Mouse (Mus musculus): ENCODE results near the gene Dmrtb1. TPM values are rescaled to one million over a fixed set of nuclear protein-coding genes. Genes with fewer than 3 reads are reported as not detected.
A peak's percentile ranks its signal among the peaks of the same experiment; 100 is the strongest.

The Dmrtb1 gene
- total RNA-seq, 2 experiments from 2014 or later = 0.46 TPM; not detected in 1

DNA sequence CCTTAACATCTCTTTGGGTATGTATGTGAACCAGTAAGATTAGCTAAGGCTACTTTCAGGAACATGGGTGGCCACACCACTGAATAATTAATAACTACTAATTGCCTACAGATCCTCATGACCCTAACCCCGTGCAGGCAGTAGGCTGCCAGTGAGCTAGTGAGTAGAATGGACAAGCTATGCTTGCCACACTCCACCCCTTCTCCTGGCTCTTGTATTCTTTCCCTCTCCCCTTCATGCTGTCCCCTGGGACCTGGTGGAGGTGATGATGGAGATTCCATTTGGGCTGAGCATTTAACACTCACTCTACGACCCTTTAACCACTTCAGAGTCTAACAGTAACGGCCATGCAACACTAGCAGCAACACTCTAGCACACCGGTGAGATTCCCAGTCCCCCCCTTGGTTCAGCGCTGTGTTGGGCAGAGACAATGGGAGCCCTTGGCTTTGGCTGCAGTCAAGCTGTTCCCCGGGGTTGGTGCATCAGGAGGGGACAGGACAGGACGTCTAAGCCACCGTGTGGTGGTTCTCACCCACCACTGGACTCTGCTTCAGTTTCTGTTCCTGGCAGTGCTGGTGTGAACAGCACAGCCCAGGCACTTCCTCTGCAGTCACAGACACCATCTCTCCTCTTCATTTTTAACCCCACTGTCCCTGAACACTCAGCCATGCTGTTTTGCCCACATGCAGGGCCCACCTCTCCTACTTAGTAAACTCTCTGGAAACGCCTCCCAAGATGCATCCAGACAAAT is 2.8 kb downstream of the Dmrtb1 start:
- DNase-seq (ENCODE audit: low spot score in 2 of 2) = no peak

DNA sequence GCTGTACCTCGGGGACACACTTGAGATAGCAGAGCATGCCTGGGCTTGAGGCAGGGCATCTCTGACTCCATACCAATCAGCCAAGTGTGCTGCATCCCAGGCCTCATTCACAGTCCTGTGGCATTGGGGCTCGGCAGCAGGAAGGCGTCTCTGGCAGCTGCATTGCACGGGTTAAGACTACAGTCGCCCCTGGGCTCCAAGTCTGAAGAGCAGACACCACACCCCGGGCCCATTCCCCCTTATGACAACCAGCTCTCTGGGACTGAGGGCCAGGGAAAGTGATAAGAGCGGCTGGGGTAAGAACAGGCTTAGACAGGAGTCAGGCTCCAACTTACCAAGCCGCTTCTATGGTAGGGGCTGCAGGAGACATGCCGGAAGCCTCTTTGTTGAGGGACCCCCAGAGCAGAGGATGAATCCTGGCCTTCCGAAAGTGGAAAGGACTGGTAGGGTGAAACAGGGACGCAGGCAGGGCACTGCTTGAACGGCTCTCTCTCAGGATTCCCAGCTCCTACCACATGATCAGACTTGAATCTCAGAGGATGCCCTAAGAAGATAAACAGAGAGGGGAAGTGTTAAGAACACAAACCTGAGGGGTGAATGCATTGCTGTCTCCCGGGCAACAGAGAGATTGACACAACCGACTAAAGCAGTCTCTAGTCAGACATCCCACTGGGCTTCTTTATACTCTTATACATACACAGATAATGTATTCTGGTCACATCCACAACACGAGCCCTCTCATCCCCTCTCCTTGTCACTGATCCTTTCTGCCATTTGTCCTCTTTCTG is 3.5 kb downstream of the Dmrtb1 start:
- DNase-seq (ENCODE audit: low spot score in 2 of 2) = no peak

DNA sequence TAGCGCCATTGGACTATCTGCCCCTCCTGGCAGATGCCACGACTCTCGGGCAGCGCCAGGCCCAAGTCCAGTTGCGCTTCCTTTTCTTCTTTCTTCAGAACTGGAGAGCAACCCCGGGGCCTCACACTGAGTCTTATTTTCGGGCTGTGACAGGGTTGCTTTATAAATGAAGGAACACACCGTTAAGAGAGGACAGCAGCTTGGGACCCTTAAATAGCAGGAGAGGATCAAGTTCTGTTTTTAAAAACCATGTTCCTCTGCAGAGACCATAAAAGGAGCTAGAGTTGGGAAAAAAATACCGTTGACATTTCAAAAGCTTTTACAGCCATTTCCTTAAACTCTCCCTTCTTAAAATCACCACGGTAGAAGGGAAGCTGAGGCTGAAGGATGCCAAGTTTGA is 8.4 kb downstream of the Dmrtb1 start:
- no peak for DNase-seq (ENCODE audit: low spot score in 2 of 2)

DNA sequence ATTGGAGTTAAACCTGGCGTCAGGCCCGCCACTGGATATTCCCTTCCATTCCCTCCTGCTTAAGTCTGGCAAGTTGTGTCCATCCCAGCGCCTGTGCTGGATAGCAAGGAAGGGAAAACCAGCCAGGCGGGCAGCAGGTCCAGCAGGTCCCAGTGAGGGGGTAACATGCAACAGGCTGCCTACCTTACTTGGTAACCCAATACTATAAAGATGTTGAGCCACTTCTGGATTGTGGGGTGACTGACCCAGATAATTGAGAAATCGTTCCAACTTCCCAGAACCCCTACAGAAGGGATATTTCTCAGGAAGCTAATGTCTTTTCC is 9.7 kb downstream of the Dmrtb1 start:
- no peak for DNase-seq (ENCODE audit: low spot score in 2 of 2)

DNA sequence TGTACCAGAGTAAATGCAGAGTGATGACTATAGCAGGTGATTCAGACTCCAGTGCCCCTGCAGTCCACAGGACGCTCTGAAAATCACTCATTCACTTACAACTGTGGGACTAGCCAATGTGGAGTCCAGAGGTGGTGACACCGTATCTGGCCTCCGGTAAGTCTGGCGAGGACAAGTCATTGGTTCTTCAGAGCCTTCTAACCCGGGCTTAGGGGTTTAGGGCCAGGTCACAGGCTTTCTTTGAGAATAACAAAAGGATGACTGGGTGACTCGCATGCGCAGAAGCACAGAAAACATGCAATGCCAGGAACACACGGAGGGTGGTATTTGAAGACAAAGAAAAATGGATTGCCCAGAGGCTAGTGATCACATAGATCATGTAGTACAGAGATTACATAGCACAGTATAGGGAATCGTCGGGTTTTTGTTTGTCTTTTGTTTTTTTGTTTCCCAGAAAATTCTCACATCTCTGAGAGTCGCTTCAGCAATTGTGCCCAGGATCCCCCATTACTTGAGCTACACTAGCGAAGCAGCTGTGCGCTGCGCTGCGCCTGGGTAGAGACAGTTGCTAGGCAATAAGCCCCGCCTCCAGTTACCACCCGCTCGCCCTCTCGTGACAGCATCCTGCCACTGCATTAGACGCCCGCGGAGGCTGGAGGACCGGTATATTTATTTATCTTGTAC is 10.2 kb downstream of the Dmrtb1 start:
- DNase-seq (ENCODE audit: low spot score in 2 of 2) = peak; percentile 82 to 84

DNA sequence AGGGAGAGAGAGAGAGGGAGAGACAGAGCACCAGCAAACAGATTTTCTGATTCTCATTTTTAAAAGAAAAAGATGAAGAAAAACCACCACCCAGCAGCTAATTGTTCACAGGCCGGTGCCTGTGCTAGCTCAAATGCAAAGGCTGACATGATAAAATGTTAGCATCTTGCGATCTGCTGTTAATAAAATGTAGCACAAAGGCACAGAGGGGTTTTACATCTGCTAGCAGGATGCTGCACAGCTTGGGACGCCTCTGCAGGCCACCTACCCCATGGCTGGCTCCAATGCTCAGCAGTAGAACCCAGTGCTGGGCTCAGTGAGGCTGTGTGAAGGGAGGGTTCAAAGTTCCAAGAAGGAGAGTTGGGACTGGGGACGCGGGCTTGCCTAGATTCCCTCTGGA is 13.3 kb downstream of the Dmrtb1 start:
- no peak for DNase-seq (ENCODE audit: low spot score in 2 of 2)

DNA sequence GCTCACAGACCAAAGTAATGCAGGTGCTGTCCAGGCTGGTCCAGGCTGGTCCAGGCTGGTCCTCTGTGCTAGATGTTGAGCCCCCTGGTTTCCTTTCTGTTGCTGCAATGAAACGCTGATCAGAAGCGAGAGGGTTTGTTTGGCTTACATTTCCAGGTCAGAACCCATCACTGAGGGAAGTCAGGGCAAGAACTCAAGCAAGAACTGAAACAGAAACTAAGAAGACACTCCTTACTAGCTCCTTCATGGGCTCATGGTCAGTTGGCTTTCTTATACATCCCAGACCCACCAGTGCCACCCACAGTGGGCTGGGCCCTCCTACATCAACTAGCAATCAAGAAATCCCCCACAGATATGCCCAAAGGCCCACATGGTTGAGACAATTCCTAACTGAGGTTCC is 15.5 kb downstream of the Dmrtb1 start:
- DNase-seq (ENCODE audit: low spot score in 2 of 2) = no peak

DNA sequence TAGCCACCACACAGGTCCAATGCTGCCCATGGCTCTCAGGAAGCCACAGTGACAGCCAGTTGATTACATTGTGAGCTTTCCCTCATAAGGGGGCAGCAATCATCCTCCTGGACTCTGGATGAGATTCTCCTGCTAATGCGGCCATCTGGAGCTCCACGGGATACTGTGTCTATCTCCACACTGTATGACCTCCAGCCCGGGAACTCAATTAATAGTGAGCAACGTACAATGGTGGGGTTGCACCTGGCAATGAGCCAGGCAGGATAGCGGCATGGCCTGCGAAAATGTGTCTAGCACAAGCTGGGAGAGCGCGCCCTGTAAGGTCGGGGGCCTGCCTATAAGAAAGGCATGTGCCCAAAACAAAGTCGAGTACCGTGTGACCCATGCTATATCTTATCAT is 23.4 kb downstream of the Dmrtb1 start:
- DNase-seq (ENCODE audit: low spot score in 2 of 2) = no peak

DNA sequence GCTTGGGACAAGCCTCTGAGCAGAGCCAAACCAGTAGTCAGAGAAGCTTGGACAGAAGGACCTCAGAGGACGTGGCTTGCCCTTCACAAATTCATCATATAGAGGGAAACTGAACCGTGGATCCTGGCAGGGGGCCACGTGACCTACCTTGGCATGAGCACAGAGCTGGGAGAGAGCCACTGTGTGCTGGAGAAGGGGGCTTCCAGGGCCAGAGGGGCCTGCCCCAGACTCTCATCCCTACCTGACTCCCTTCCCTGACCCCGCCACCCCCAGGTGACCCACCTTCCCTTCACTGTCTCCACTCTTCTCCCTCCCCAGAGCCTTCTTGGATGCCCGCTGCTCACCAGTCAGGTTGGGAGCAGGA is 30.8 kb downstream of the Dmrtb1 start:
- DNase-seq (ENCODE audit: low spot score in 2 of 2) = no peak

DNA sequence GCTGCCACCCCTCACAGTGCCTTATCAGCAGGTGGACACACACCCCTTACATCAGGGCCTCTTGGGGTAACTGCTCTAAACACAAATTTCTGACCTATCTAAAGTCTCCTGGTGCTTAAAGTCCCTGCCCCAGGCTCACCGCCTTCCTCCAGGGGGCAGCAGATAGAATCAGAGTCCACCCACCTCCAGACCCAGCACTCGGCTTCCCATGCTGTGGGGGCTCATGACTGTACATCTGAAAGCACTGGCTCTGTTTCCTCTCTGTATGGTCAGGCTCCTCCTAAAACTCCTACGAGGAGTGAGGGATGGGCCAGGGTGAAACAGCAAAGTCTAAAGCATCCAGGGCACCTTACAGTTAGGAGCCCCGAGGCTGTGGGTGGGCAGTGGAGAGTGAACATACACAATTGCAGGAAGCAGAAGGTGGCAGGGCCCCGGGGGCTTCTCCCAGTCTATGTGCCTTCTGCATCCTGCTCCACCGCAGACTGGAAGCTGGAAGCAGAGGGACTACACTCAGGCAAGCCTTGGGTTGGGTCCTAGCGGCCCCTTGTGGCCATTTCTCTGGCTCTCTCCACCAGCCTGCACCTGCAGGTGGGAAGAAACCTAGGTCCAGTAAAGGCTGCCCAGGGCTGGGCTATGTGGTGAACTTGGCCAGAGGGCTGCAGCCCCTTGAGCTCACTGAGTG is 31.3 kb downstream of the Dmrtb1 start:
- DNase-seq (ENCODE audit: low spot score in 2 of 2) = peak; percentile 84 to 85

DNA sequence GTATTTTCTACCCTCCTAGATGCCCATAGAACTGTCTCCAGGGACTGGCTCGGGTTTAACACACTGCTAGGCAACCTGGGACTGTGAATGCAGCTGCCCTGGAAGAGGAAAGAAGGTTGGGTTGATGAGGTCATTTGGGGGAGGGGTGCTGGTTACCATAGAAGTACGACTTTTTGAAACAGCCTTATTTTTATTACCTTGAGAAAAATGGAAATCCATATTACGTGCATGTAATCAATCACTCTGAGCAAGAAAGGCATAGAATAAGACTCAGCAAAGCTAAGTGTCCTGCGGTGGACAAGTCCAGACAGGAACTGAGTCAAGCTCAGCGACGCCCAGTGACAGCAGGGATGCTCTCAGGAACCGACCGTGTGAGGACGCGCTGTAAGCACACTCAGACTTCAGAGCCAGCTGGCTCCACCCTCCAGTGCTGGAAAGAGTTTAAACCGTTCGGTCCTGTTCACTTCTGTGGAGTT is 33.0 kb downstream of the Dmrtb1 start:
- DNase-seq (ENCODE audit: low spot score in 2 of 2) = no peak

DNA sequence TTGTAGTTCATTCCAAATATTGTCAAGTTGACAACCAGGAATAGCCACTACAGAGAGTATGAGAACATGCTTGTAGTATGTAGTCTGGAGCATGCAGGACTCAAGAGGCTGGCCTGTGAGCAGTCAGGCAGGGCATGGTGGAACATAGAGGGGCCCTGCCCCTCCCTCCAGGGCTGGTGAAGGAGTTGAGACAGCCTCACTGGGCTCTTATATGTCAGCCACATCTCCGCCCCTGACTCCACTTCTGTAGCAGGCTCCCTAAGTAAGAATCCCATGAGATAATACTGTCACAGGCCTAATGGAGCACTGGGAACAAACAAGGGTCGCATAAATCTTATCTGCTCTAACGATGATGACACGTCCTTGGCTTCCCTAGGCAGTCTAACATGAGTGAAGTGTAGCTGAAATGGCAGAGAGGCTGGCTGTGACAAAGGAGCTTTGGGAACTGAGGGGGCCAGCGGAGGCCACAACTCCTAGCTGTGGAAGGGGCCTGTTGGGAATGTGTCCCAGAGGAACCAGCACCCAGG is 35.0 kb downstream of the Dmrtb1 start:
- no peak for DNase-seq (ENCODE audit: low spot score in 2 of 2)

DNA sequence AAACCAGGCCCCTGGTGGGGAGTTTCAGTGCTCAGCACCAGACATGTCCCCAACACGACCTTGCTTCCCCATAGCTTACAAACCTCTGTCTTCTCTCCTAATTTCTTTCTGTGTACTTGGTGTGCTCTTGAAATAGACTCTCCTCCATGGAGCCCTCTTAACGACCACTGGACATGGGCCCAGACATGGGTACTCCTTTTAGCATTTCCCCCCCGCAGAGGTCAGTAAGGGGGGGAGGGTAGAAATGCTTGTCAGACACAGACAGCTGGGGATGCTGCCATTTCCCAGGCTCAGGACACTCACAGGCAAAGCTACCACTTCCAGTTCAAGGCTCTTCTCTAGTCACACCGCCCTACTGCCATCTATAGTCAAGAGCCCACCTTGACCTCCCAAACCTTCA is 42.4 kb downstream of the Dmrtb1 start:
- no peak for DNase-seq (ENCODE audit: low spot score in 2 of 2)

DNA sequence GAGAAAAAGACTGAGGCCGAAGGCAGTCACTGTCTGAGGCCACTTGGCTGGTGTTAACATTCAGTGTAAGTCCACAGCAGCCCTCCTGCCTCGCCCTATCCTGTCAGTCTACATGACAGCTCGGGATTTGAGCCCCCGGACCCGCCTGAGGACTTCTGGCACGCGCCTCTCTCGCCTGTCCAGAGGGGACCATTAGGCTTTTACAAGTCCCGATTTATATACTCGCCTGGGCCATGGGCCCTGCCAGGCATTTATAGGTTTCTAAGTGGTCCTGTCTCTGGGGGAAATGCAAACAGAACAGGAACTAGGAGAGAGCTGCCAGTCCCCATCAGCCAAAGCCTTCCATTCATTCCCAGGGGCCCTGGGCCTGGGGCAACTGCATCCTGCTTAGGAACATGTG is 45.7 kb downstream of the Dmrtb1 start:
- no peak for DNase-seq (ENCODE audit: low spot score in 2 of 2)

DNA sequence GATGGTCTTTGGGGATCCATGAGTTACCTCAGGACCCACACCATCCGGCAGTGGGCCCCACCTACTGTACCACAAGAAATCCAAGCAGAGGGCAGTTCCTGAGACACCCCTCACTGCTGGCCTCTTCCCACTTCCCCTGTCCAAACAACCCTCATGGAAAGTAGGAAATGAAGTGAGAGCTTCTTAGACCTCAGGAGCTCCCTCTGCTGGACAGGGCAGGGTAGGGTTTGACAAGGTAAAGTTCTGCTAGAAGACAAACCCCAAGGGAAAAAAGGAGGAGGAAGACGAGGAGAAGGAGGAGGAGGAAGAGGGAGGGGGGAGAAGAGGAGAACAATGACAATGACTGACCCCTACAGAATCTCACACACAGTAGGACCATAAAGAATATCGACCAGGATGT is 46.4 kb downstream of the Dmrtb1 start:
- peak; percentile 45 to 58 for DNase-seq (ENCODE audit: low spot score in 2 of 2)

DNA sequence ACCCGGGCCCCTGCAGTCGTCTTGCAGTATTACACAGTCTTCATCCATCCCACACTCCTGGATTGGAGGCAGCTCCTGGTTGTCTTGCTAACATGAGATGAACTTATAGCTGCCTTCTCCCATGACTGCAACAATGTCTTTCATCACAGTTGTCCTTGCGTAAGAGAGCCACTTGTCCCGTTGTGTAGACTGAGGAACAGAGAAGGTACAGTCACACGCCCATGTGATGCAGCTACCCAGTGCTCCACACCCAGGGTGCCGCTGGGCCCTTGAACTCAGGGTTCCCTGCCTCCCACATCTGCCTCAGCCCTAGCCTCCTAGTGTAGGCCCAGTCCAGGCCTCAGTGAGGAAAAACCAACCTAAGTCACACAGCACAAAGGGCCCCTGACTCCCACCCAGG is 47.9 kb downstream of the Dmrtb1 start:
- no peak for DNase-seq (ENCODE audit: low spot score in 2 of 2)

DNA sequence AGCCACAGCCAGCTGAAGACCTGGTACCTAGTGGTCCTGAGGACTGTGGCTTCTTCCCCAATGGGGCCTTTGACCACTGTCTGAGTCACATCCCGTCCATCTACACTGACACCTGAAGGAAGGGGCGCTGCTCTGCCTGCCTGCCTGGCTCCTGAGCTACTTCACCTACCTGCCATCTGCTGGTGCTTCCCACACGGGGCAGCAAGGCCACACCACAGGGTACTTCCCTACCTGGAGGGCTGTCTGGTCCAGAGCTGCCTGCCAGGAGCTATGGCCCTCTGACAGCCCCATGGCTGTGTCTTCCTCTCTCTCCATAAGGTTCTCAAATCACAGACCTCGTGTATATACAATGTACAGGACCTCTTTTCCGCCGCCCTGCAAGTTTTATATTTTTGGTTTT is 49.4 kb downstream of the Dmrtb1 start:
- no peak for DNase-seq (ENCODE audit: low spot score in 2 of 2)

DNA sequence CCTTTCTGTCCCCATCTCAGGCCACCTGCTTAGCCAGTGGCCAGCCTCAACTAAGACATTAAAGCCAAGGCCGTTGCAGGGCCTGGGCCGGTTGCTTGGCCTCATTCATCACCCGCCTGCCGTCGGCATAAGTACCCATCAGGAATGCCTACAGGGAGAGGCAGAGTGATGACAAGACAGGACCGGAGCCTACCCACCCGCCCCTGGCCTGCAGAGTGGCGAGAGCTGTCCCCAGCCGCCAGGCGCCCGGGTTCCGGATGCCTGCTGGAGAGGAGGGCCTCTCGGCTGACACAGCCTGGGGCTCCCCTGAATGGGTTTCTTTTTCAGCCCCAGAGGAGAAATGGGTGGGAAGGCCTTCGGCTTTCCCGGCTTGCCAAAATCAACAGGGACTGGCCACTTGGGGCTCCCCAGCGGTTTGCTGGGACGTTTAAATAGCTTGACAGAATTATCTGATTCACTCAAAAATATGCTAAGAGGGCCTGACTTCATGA is 55.1 kb downstream of the Dmrtb1 start:
- no peak for DNase-seq (ENCODE audit: low spot score in 2 of 2)

DNA sequence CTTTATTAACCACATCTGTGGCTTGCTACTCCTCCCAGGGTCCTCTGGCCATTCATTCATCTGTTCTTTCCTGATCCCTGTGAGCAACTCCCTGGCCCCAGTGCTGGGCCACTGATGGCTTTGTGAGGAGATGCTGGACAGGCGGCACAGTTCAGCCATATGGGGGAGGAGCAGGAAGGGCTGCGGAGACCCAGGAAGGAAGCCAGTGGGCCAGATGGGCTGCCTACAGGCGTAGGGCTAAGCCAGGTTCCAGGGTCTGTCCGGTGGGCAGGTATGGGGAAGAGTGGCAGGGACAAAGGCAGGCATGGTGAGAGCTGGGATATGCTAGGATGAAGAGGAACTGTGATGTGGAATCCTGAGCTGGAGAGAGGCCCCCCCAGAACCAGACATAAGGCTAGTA is 55.8 kb downstream of the Dmrtb1 start:
- DNase-seq (ENCODE audit: low spot score in 2 of 2) = no peak

All from left cerebral cortex, adult 18-20 months (tissue).